Mouse (Mus musculus) embryonic fibroblast, embryonic 13.5 days (primary cell): Measurements from ENCODE around the gene Ccdc63.

Experiments used
- CTCF ChIP-seq: IDR thresholded peaks from 2 replicates; pipeline ENCODE4 v1.5.1; 2011; ENCODE audit warnings: mild to moderate bottlenecking, control low read depth, low read length, moderate library complexity, borderline replicate concordance; ENCODE audit not compliant: insufficient read depth
- POLR2A ChIP-seq: IDR thresholded peaks from 2 replicates; pipeline ENCODE4 v1.6.1; 2011; ENCODE audit warnings: low read depth, mild to moderate bottlenecking, control low read depth, low read length, moderate library complexity

DNA sequence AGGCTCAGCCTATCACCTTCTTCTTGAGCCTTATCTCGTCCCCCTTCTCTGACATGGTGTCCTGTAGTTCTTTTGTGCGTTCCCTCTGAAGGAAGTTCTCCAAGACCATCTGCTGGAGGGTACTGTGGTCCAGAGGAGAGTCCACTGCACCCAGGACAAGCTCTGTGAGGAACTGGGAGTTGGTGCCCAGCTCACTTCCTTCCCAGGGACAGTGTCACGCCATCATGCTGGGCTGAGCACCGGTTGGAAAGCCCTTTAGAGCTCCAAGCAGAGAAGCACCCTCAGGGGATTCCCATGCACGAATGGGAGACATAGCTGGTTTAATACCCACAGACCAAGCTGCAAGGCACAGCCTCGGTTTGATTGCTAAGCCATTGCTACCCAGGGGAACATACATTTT is 32.5 kb downstream of the Ccdc63 start:
- no peak for TF ChIP-seq POLR2A
- TF ChIP-seq CTCF, result no peak
